15 mouse cellular contexts compared by ENCODE assay signal in the genomic region with DNA sequence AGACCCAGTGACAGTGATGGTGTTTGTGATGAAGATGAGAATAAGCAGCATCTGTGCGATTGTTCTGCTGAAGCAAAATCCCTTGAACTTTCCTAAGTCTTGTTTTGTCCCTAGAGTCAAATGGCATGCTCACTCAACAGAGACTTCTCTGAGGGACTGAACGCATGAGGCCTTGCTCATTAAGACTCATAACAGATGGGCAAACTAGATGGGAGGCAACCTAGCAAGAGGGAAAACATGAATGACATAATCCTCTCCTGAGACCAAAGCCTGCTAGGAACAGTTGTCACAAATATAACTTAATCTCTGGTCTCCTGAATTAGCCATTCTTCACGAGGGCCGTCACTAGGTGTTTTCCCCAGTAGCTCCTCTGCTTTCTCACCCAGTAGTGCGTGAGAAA.
"Had no signal": no experiment of that assay in that cellular context is flagged by ENCODE, and none has a peak within 500 bp of the region (broad histone marks: within the 10 kb centered on the region; RNA-seq: fewer than 3 reads in every experiment).

No protein-coding gene starts in this region.

- H3K36me3 ChIP-seq: neural tube, embryonic 15.5 days; stomach, embryonic 15.5 days had no signal

- H3K4me1 ChIP-seq: neural tube, embryonic 15.5 days; stomach, embryonic 15.5 days had no signal

- H3K27me3 ChIP-seq: neural tube, embryonic 15.5 days; stomach, embryonic 15.5 days had no signal

- H3K4me3 ChIP-seq: neural tube, embryonic 15.5 days; stomach, embryonic 15.5 days had no signal

- DNase-seq: retina, postnatal 1 day; right cerebral cortex, adult 18-20 months; right cerebral cortex, postnatal 14 days; right cerebral cortex, postnatal 25 days; right cerebral cortex, postnatal 4 days; spleen, adult 18-20 months; thymus, adult 18-20 months; thymus, adult 2 months; thymus, postnatal 14 days; thymus, postnatal 25 days; thymus, postnatal 36 days; thymus, postnatal 4 days had no signal

- H3K4me2 ChIP-seq: neural tube, embryonic 15.5 days; stomach, embryonic 15.5 days had no signal

- H3K9ac ChIP-seq: neural tube, embryonic 15.5 days; stomach, embryonic 15.5 days had no signal

- H3K9me3 ChIP-seq: neural tube, embryonic 15.5 days; stomach, embryonic 15.5 days had no signal

- H3K27ac ChIP-seq: neural tube, embryonic 15.5 days; stomach, embryonic 15.5 days; stomach, postnatal 0 days had no signal
